Mouse (Mus musculus): ENCODE measurements at regions not wholly inside any gene's neighbourhood (a gene's known extent, or its start where the extent isn't known, plus 50 kb on each side); places are given as distances from the start of the nearest gene placed in this dataset.

DNA sequence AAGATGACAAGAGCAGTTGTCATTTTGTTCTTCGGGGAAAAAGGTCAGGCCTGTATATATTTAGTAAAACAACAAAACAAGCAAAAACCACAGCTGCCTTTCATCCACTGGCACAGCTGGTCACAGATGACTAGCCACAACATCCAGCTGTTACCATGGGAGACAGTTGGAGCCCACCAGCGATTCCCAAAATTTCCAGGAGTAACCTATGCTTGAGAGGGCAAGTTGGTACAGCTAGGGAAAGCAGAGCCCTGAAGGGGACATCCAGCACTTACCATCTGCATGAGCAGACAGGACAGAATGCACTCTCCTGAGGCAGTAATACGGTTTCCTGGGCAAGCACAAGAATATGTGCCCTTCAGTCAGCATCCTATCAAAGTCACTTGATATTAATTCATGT, 62.9 kb upstream of the Nap1l1 start:
- no peak for TF ChIP-seq CTCF (IDR thresholded peaks at IDR 0.05; ENCODE audit: extremely low read depth, insufficient read length, insufficient replicate concordance, low read depth, low read length)
- no peak for TF ChIP-seq POLR2A (IDR thresholded peaks at IDR 0.05; ENCODE audit: low read depth, low read length)
